Mouse (Mus musculus): ENCODE measurements around the gene Lama2.

Gene Lama2

GRCm38 (mm10) chr10:27188630-27189365 is 430.8 kb downstream of the Lama2 start:
- DNase-seq (ENCODE audit: low spot score) = no peak

DNA sequence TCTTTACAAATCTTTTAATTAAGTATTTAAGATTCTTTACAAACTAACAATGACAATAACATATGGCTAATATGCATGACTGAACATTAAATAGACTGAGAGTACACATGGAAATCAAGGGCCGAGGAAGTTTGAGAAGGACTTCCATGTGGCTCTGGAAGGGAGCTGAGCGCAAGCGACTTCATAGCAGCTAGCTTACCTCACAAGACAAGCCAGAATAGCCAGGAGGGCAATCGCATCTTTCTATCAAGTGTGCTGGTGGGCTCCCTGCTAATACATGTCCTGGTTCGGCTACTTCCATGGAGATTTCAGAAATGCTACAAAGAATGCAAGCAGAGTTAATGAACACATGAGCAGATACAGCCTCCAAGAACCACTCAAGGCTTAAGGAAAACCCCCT is 435.4 kb downstream of the Lama2 start:
- DNase-seq (ENCODE audit: low spot score) = no peak

GRCm38 (mm10) chr10:27174271-27174670 is 445.3 kb downstream of the Lama2 start:
- DNase-seq (ENCODE audit: low spot score) = no peak

DNA sequence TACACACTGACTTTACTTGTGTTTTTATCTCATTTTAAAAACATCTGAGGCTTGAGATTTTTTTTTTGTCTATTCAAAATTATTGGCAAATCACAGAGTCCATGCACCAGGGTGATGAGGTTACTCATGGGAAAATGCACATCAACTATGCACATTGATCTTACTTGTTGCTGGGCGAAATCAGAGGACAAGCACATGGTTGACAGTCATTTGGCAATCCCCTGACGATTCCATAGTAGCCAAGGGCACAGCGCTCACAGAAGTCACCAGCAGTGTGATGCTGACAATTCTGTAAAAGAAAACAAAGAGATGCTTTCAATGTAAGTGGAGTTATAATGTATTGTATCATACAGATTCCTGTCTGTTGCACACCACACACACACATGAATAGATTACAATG is 454.8 kb downstream of the Lama2 start:
- no peak for DNase-seq (ENCODE audit: low spot score)

GRCm38 (mm10) chr10:27162364-27162763 is 457.2 kb downstream of the Lama2 start:
- no peak for DNase-seq (ENCODE audit: low spot score)

GRCm38 (mm10) chr10:27150220-27150619 is 469.3 kb downstream of the Lama2 start:
- no peak for DNase-seq (ENCODE audit: low spot score)

GRCm38 (mm10) chr10:27140422-27140821 is 479.1 kb downstream of the Lama2 start:
- DNase-seq (ENCODE audit: low spot score) = no peak

DNA sequence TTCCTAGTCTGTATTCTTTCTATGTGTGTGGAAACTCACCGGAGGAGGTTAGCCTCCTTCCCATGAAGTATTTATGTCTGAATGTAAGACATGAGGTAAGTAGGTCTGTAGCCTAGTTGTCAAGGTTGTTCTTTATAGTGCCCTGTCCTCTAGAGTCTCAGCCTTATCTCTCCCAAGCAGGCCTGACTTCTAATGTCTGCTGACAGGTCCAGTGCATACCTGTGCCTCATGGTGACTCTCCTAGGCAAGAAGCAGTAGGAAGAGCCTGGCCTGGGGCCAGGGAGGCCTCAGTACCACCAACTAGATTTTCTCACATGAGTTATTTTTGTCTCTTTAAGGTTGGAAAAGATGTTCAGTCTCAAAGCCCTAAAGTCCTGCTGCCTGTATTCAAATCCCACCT is 483.8 kb downstream of the Lama2 start:
- DNase-seq (ENCODE audit: low spot score) = no peak

GRCm38 (mm10) chr10:27133135-27133534 is 486.4 kb downstream of the Lama2 start:
- DNase-seq (ENCODE audit: low spot score) = peak; percentile 7

DNA sequence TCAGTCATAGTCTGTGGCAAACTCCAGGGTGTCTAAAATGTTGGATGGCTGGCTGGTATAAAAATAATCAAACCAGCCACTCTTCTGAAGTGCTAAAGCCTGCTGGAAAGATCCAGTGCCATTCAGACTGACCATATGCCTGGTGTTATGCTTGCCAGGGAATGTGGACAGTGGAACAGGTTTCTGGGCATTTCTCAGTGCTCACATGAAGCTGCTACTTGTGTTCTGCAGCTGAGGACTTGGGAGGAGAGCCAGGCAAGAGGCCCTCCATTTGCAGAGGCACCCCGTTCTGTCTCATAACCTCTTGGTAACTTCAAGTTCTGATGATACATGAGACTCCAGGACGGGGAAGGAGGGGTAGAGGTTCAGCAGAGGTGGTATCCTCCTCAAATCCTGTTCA is 492.1 kb downstream of the Lama2 start:
- DNase-seq (ENCODE audit: low spot score) = no peak

DNA sequence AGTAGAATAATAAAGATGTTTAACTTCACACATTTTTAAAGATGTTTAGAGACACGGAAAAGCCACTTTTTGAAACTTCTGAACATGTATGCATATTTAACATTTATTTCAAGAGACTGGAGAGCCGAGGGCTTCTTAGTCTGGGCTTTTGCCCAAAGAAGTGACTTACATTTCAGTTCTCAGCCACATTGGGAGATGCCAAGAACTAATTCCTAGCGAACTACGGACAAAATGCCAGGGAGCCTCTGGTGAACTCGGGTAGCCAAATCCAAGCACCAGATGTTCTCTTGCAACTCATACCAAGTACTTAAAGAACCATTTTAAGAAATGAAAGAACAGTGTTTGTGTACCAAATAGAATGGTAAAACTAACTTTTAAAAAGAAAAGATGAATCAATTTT is 495.8 kb downstream of the Lama2 start:
- DNase-seq (ENCODE audit: low spot score) = no peak

- DNase-seq (ENCODE audit: low spot score) = no peak
Measured at GRCm38 (mm10) chr10:27117815-27118214, 501.7 kb downstream of the Lama2 start.

GRCm38 (mm10) chr10:27116938-27117647 is 502.5 kb downstream of the Lama2 start:
- no peak for DNase-seq (ENCODE audit: low spot score)

DNA sequence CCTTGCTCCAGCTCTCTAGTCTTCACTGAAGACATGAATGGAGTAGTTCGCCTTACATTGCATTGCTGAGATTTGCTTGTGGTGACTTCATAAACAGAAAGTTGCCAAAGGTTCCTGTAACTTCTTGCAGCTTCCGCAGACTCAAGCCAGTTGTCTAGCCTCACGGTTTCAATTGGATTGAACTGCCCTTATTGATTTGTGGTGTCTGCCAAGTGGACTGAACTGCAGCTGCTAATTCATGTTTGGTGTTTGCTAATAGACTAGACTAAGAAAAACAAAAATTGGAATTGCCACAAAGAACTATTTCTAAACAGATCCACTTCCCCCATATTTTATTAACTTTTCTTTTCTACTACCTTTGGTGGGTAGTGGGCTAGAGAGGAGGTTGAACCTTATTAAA is 505.4 kb downstream of the Lama2 start:
- no peak for DNase-seq (ENCODE audit: low spot score)

- DNase-seq (ENCODE audit: low spot score) = no peak
Measured at GRCm38 (mm10) chr10:27103811-27104210, 515.7 kb downstream of the Lama2 start.

DNA sequence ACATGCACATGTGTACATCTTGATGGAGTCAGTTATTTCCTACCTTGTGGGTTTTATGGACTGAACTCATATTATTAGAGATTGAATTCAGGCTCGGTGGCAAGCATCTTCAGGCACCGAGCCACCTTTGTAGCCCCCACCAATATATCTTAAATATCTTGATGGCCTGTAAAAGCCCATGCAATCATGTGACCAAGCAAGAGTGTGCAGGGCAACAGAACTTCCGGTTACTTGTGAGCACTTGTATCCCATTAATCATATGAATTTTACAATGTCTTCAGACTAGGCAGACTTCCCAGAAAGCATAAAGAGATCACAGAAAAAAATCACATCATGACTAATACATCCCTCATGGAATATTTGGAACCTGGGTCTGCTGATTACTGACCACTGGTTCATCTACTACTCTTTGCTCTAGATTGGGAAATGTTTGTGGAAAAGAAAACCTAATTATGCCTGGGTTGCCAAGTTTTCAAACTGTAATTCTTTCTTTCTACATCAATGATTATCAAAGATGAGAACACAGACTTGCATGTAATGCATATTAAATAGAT is 517.7 kb downstream of the Lama2 start:
- no peak for DNase-seq (ENCODE audit: low spot score)

DNA sequence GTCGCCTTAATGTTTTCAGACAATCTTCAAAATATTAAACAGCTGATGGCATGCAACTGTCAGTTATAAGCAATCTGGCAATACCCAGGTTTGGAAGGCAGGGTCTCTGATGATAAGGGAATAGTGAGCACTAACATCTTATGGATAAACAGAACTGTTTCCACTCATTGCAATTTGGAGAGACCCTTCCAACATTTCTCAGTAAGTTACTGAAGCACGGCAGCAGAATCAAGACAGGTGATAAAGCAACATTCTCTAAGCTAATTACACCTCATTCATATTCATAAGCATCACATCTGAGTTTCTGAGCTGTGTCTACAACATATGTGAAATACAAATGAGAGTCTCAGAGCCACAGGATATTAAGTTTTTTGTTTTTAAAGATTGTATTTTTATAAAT is 542.4 kb downstream of the Lama2 start:
- DNase-seq (ENCODE audit: low spot score) = no peak

- DNase-seq (ENCODE audit: low spot score) = no peak
Measured at GRCm38 (mm10) chr10:27068794-27069435, 550.6 kb downstream of the Lama2 start.

DNA sequence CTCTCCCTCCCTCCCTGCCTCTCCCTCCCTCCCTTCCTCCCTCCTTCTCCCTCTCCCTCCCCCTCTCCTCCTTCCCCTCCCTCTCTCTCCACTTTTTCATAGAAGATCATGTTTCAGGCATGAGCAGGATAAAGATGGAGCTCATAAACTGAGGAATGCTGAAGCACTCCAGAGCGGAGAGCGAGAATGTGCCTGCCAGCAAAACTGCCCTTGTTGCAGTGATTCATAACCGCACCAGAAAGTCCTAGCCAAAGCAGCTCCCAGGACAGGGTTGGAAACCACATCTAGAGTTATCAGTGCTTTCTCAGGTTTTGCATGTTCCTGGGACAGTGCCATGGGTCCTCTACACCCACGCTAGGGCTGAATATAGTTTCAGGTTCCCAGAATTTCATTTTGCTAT is 555.9 kb downstream of the Lama2 start:
- peak; percentile 5 for DNase-seq (ENCODE audit: low spot score)

DNA sequence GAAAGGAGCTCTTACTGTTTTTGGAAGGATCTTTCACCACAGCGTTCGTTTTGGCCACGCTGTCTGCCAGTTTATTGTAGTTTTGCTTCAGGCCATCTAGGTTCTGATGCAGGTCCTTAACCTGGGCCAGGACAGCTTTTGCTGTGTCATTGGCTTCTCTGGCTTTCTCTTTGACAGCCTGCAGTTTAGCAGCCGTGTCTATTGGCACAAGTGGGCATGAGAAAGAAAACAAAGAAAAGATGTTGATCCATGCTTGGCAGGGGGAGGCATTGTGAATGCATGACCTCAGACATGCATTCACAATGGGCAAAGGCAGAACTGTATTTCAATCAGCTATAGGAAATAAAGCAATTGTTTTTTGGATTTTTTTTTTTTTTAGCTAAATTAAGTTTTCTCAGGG is 565.1 kb downstream of the Lama2 start:
- DNase-seq (ENCODE audit: low spot score) = no peak

GRCm38 (mm10) chr10:27047196-27047595 is 572.4 kb downstream of the Lama2 start:
- no peak for DNase-seq (ENCODE audit: low spot score)

DNA sequence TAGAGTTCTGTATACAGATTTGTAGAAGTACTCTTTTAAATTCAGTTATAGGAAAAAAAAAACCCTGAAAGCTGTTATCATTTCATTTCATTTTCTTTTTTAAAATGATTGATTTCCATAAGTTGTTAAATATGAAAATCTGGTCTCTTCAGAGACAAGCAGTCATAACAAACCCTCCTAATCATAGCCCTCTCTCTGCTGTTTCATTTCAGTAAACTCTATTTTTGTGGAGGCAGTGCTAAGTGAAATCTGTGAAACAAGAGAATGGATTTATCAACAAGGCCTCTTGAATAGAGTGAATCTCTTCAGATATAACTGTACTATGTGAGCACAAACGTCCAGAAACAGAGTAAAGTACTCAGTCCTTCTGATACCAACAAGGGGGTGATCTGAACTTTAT is 577.7 kb downstream of the Lama2 start:
- DNase-seq (ENCODE audit: low spot score) = no peak

- no peak for DNase-seq (ENCODE audit: low spot score)
Measured at GRCm38 (mm10) chr10:27022707-27023106, 596.9 kb downstream of the Lama2 start.
